Mouse (Mus musculus): ENCODE results near the gene Dyrk1a.
A peak's percentile ranks its signal among the peaks of the same experiment; 100 is the strongest.

Dyrk1a gene

GRCm38 (mm10) chr16:94718919-94719318, 149.1 kb downstream of the Dyrk1a start:
- DNase-seq (ENCODE audit: low spot score), result no peak

- DNase-seq (ENCODE audit: low spot score), result no peak
Measured at GRCm38 (mm10) chr16:94719488-94719887, 149.7 kb downstream of the Dyrk1a start.

- DNase-seq (ENCODE audit: low spot score), result no peak
Measured at GRCm38 (mm10) chr16:94720476-94721153, 150.8 kb downstream of the Dyrk1a start.

- DNase-seq (ENCODE audit: low spot score), result no peak
Measured at GRCm38 (mm10) chr16:94721549-94722006, 151.8 kb downstream of the Dyrk1a start.

- DNase-seq (ENCODE audit: low spot score), result no peak
Measured at GRCm38 (mm10) chr16:94722936-94723335, 153.1 kb downstream of the Dyrk1a start.

- DNase-seq (ENCODE audit: low spot score), result peak; percentile 90
Measured at GRCm38 (mm10) chr16:94724061-94724596, 154.3 kb downstream of the Dyrk1a start.

GRCm38 (mm10) chr16:94724747-94725211, 155.0 kb downstream of the Dyrk1a start:
- peak; percentile 63 for DNase-seq (ENCODE audit: low spot score)

GRCm38 (mm10) chr16:94729236-94729635, 159.4 kb downstream of the Dyrk1a start:
- no peak for DNase-seq (ENCODE audit: low spot score)

GRCm38 (mm10) chr16:94731027-94731426, 161.2 kb downstream of the Dyrk1a start:
- no peak for DNase-seq (ENCODE audit: low spot score)

- DNase-seq (ENCODE audit: low spot score), result no peak
Measured at GRCm38 (mm10) chr16:94735472-94735871, 165.7 kb downstream of the Dyrk1a start.

- DNase-seq (ENCODE audit: low spot score), result no peak
Measured at GRCm38 (mm10) chr16:94736462-94737358, 166.9 kb downstream of the Dyrk1a start.

- no peak for DNase-seq (ENCODE audit: low spot score)
Measured at GRCm38 (mm10) chr16:94737359-94737687, 167.5 kb downstream of the Dyrk1a start.

- peak; percentile 50 for DNase-seq (ENCODE audit: low spot score)
Measured at GRCm38 (mm10) chr16:94743853-94744501, 174.2 kb downstream of the Dyrk1a start.

- DNase-seq (ENCODE audit: low spot score), result no peak
Measured at GRCm38 (mm10) chr16:94745016-94745415, 175.2 kb downstream of the Dyrk1a start.

Measured in layer of hippocampus, adult 11-12 months (tissue).